Mouse (Mus musculus) lung, postnatal 0 days (tissue): Measurements from ENCODE around the gene Gm44790.

ENCODE experiments used
- CTCF ChIP-seq: IDR thresholded peaks from 2 replicates; pipeline ENCODE4 v1.5.1; 2016; ENCODE audit warnings: antibody characterized with exemption, mild to moderate bottlenecking
- EP300 ChIP-seq: IDR thresholded peaks from 2 replicates; pipeline ENCODE4 v1.6.1; 2016; ENCODE audit warnings: antibody characterized with exemption, mild to moderate bottlenecking, control low read depth

- TF ChIP-seq CTCF, result no peak
- no peak for TF ChIP-seq EP300
Measured at GRCm38 (mm10) chr6:86378341-86378740, 48.1 kb upstream of the Gm44790 start.
